Mouse (Mus musculus) testis, postnatal 10 days (tissue): ENCODE measurements around the gene Fos.
"Not testable (repeated sequence)": the region's sequence is repeated elsewhere in the genome, so short reads cannot be mapped to it uniquely, and the experiment has no call there.

Source experiments
- DNase-seq: peaks from one replicate; pipeline ENCODE4 v3.0.0; 2021; ENCODE audit warnings: low spot score

Gene Fos

DNA sequence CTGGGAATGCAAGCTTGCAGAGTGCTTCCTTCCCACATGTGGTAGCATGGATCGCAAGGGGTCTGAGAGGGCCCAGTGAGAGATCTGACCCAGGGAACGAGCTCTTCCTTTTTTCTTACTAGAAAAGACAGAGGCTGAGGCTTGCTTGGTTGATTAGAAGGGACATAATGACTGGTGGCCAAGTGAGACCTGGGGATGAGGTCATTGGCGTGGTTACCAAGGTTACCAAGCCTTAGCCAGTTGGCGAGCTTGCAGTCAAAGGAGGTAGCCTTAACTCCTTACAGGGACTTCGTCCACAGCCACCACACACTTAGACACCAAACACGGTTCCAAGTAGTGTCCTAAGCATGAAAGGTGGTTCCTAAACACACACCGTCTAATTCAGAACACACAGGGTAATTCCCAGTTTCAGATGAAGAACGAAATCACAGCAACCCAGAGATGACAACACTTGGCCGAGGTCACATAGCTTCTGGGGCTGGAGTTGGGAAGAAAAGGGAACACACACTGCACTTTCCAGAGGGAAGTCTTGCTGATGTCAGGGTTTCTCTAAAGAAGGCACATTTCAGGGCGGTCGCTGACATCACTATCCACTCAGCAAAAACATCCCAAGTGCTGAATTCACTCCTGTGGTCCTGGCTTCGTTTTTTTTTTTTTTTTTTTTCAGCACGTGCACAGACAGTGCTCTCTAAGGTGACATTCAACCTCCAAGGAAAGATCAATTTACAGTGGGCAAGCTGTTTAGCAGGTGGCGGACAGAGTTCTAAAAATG is 49.9 kb downstream of the Fos start:
- no peak for DNase-seq

DNA sequence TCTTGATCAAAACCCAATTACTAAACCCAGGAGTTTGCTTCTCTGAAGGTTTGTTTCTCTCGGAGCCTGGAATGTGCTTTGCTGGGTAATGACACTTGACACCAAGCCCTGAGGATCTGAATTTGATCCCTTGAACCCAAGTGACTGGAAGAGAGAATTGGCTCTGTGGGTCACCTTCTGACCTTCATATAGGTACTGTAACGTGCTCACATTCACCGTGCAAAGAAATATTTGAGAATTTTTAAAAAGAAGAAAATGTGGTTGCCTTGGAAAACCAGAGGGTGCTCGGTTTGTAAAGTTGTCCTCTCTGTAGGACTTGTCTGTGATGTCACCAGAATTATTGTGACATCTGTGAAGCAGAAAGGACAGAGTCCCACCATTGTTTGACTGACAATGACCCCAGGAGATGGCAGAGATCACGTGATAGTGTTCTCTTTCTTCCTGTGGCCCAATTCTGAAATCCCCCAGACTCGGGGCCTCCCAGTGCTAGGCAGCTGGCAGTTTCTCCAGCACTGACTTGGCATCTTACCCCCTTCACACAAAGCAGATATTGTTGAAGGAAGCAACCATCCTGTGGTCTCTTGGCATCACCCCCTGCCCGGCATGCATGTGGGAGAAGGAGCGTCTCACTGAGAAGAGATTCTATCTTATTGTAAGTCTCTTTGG is 50.6 kb downstream of the Fos start:
- DNase-seq = no peak

DNA sequence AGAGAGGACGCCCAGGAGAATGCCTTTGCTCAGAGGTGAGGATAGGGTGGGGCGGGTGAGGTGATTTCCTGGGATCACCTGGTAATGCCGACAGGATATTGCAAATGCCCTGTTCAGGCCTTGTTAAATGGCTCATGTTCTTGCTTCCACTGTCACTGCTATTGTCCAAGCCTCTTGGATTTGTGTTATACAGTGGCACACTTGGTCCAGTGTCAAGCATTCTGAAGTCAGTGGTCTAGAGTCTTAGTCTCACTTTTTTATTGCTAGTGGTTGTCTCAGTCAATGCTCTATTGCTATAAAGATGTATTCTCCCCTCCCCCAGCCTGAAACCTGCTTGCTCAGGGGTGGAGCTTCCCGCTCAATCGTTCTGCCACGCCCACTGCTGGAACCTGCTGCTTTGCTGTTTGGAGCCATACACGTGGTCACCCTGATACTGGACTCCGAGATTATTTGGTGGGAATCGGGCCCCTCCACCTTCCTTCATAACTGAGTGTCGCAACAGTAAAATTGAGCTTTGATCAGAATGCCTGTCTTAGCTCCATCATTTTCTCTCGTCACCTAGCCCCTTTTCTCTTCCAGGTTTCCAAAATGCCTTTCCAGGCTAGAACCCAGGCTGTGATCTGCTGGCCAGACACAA is 51.3 kb downstream of the Fos start:
- not testable (repeated sequence) for DNase-seq
